Mouse (Mus musculus): ENCODE data around the gene Clec2g. TPM values are rescaled to one million over a fixed set of nuclear protein-coding genes. Genes with fewer than 3 reads are reported as not detected.

The Clec2g gene
- not detected in 2 replicates for polyA plus RNA-seq (2012; rRNA removed)

GRCm38 (mm10) chr6:128934081-128934480 is at the start of gene Clec2g:
Gene Clec2g (plus strand): TSS chr6:128934381.

GRCm38 (mm10) chr6:128887091-128887790 is 46.9 kb upstream of the Clec2g start, which contains the start of gene Clec2i:
Gene Clec2i (plus strand): TSS chr6:128887588.

GRCm38 (mm10) chr6:128890948-128891355 is 43.2 kb upstream of the Clec2g start, which contains the start of gene BC035044:
Gene BC035044 (minus strand): TSS chr6:128891126.

Other genes starting within 250 kb of the Clec2g start
- 0.02 TPM in 1 of 2 replicates, not detected in the other for gene Klrb1, start 211.3 kb upstream of the Clec2g start, polyA plus RNA-seq (2012; rRNA removed)
- gene Klrb1c, start 145.2 kb upstream of the Clec2g start, polyA plus RNA-seq (2012; rRNA removed) = 0.07 and 0.16 TPM in 2 replicates
- gene Gm44511, start 108.1 kb upstream of the Clec2g start, polyA plus RNA-seq (2012; rRNA removed) = 0.10 TPM in 1 of 2 replicates, not detected in the other
- 0.06 and 0.12 TPM in 2 replicates for gene Klrb1b, start 108.0 kb upstream of the Clec2g start, polyA plus RNA-seq (2012; rRNA removed)
- gene Clec2i, start 46.8 kb upstream of the Clec2g start, polyA plus RNA-seq (2012; rRNA removed) = 0.15 and 0.18 TPM in 2 replicates
- 4.4 and 6.1 TPM in 2 replicates for gene BC035044, start 43.3 kb upstream of the Clec2g start, polyA plus RNA-seq (2012; rRNA removed)
- gene Klrb1f, start 111.5 kb downstream of the Clec2g start, polyA plus RNA-seq (2012; rRNA removed) = 0.21 and 0.40 TPM in 2 replicates
- 0.01 and 0.02 TPM in 2 replicates for gene Clec2e, start 166.5 kb downstream of the Clec2g start, polyA plus RNA-seq (2012; rRNA removed)
- gene Clec2d, start 246.2 kb downstream of the Clec2g start, polyA plus RNA-seq (2012; rRNA removed) = 6.2 and 7.0 TPM in 2 replicates